7 mouse cellular contexts compared by ENCODE assay signal in the genomic region with DNA sequence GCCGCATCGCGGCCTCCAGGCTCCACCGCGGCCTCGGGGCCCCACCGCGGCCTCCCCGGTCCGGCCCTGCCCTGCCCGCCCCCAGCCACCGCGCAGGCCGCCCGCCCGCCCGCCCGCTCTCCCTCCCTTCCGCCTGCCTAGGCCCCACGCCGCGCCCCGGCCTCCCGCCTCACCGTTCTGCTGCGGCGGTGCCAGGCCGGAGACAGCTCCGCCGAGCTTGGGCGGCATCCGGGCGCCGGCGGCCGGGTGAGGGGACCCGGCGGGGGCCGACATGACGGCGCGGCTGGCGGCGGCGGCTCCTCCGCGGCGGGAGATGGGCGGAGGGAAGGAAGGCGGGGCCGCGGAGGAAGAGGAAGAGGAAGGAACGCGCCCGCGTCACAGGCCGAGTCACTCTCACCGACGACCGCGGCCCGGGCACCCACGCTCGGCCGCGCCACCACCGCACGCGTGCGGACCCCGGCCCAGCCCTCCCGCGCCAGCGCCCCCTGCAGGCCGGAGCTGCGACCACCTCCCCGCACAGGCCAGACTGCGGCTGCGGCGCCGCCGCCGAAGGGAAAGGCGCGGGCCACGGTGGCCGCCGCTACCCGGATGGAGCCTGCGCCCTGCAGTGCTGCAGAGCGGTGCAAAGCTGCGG. TPM values are rescaled to one million over a fixed set of nuclear protein-coding genes. Genes with fewer than 3 reads are reported as not detected.
DNase-seq lines count a peak whose midpoint lies in the region; ATAC-seq and TF ChIP-seq lines count a peak whose summit lies in the region.

No protein-coding gene starts in this region.

- peak overlapping the region; percentile 84 for H3K4me3 ChIP-seq in cortical plate, adult 2 months (ENCODE audit: insufficient read depth, low read length)
- peak overlapping the region; percentile 80 for H3K4me3 ChIP-seq in intestine, embryonic 14.5 days (ENCODE audit: low read depth, low read length)
- H3K4me3 ChIP-seq in midbrain, embryonic 11.5 days (ENCODE audit: low read depth, low read length) = peak overlapping the region; percentile 87

- peak overlapping the region; percentile 92 for H3K9ac ChIP-seq in intestine, embryonic 14.5 days (ENCODE audit: low read length)
- peak overlapping the region; percentile 90 for H3K9ac ChIP-seq in midbrain, embryonic 11.5 days (ENCODE audit: low read length)

- H3K9me3 ChIP-seq in intestine, embryonic 14.5 days (ENCODE audit: control insufficient read depth, low read length) = no peaks in the 10 kb centered on the region
- H3K9me3 ChIP-seq in midbrain, embryonic 11.5 days (ENCODE audit: control insufficient read depth, low read length) = no peaks in the 10 kb centered on the region

- no peaks in the 10 kb centered on the region for H3K27me3 ChIP-seq in intestine, embryonic 14.5 days (replicated peaks; ENCODE audit: control insufficient read depth, insufficient read depth, low read length)
- H3K27me3 ChIP-seq in midbrain, embryonic 11.5 days (ENCODE audit: control insufficient read depth, insufficient read depth, low read length) = no peaks in the 10 kb centered on the region

- intact Hi-C loops in gastrocnemius, postnatal 14 days (cut with DNase I; ENCODE audit: low total_unique reads) = no loop called here
- intact Hi-C loops in left cerebral cortex, postnatal 4 days (cut with DNase I) = no loop called here

- 0 out of 2 replicates have a peak, but pooled peaks have one; percentile 12 for TF ChIP-seq CTCF in cortical plate, adult 2 months (IDR thresholded peaks at IDR 0.05; ENCODE audit: extremely low read depth, insufficient read depth, low read length)

- peaks cover 3% of the 10 kb centered on the region; the same call in 1 of the 2 replicates for H3K4me1 ChIP-seq in cortical plate, adult 2 months (ENCODE audit: control insufficient read depth, insufficient read depth, low read length)
- peaks cover 25% of the 10 kb centered on the region for H3K4me1 ChIP-seq in intestine, embryonic 14.5 days (replicated peaks; ENCODE audit: control insufficient read depth, insufficient read depth, low read length)
- H3K4me1 ChIP-seq in midbrain, embryonic 11.5 days (ENCODE audit: control insufficient read depth, insufficient read depth, low read length) = peaks cover 11% of the 10 kb centered on the region

- 0% methylated on average over 44 of the region's 92 CpGs for WGBS in intestine, embryonic 14.5 days
- WGBS in midbrain, embryonic 11.5 days = under 1% methylated on average over 65 of the region's 92 CpGs

- TF ChIP-seq POLR2A in cortical plate, adult 2 months (IDR thresholded peaks at IDR 0.05; ENCODE audit: extremely low read depth, insufficient read depth, low read length) = peak; percentile 49; the same call in 1 of the 2 replicates

- peak; percentile 88 to 95 for DNase-seq in adrenal gland, adult (ENCODE audit: inconsistent age in 2 of 2, low spot score in 1 of 2)
- DNase-seq in gastrocnemius, postnatal 14 days = peak; percentile 82
- DNase-seq in intestine, embryonic 14.5 days (ENCODE audit: low spot score) = peak; percentile 92
- DNase-seq in left cerebral cortex, postnatal 4 days = peak; percentile 93
- peak; percentile 99 for DNase-seq in midbrain, embryonic 11.5 days (ENCODE audit: low spot score, missing footprints)
- DNase-seq in skeletal muscle tissue, adult 2 months (ENCODE audit: low read depth, low spot score) = peak; percentile 57

- no peaks in the 10 kb centered on the region for H3K36me3 ChIP-seq in intestine, embryonic 14.5 days (ENCODE audit: control insufficient read depth, insufficient read depth, low read length)
- H3K36me3 ChIP-seq in midbrain, embryonic 11.5 days (ENCODE audit: control insufficient read depth, insufficient read depth, low read length) = no peaks in the 10 kb centered on the region

- peak overlapping the region; percentile 43; the same call in 1 of the 2 replicates for H3K27ac ChIP-seq in cortical plate, adult 2 months (ENCODE audit: insufficient read depth, low read length)
- H3K27ac ChIP-seq in intestine, embryonic 14.5 days (ENCODE audit: low read depth) = peak overlapping the region; percentile 98
- H3K27ac ChIP-seq in midbrain, embryonic 11.5 days (ENCODE audit: low read depth, low read length) = peak overlapping the region; percentile 88

- peak; percentile 95 for ATAC-seq in intestine, embryonic 14.5 days (replicated peaks; ENCODE audit: low FRiP score, low TSS enrichment, low read depth)
- peak; percentile 97 for ATAC-seq in midbrain, embryonic 11.5 days (ENCODE audit: low FRiP score)

- peak overlapping the region; percentile 88 for H3K4me2 ChIP-seq in intestine, embryonic 14.5 days (ENCODE audit: low read length)
- peak overlapping the region; percentile 49 for H3K4me2 ChIP-seq in midbrain, embryonic 11.5 days

RNA-seq across cellular contexts. Expression of gene Sec24b, which starts 0.8 kb away (rescaled TPM):
- polyA plus RNA-seq in cortical plate, adult 2 months (2012; rRNA removed) = 53.8 and 57.7 TPM in 2 replicates
- 10 to 100 TPM; 20.8 to 21.8 TPM for total RNA-seq in gastrocnemius, postnatal 14 days (2021)
- polyA plus RNA-seq in intestine, embryonic 14.5 days (2014; fragmentation: Nextera tagmentation; extraction: Ambion mirVana) = 39.1 and 42.1 TPM in 2 replicates
- 10 to 100 TPM; 72.2 to 84.2 TPM for total RNA-seq in left cerebral cortex, postnatal 4 days (2021)
- 25.6 and 27.0 TPM in 2 replicates for polyA plus RNA-seq in midbrain, embryonic 11.5 days (2014; fragmentation: Nextera tagmentation; extraction: Ambion mirVana)

Comparison
In these comparisons a context has a peak if more than half of its experiments do, and no peak if none do; other contexts are left out.
1. Peak in every context shown above with its lines: DNase-seq, ATAC-seq, H3K4me3 ChIP-seq and H3K27ac ChIP-seq.
2. H3K27ac ChIP-seq: peak in every context shown above with its lines; median percentile 98 in intestine, embryonic 14.5 days; 88 in midbrain, embryonic 11.5 days; 43 in cortical plate, adult 2 months.